Mouse (Mus musculus): ENCODE measurements around the gene Mgat1. TPM values are rescaled to one million over a fixed set of nuclear protein-coding genes. Genes with fewer than 3 reads are reported as not detected.

The Mgat1 gene
- total and polyA plus RNA-seq, 3 experiments = 67.7 to 83.2 (median 80.9) TPM

DNA sequence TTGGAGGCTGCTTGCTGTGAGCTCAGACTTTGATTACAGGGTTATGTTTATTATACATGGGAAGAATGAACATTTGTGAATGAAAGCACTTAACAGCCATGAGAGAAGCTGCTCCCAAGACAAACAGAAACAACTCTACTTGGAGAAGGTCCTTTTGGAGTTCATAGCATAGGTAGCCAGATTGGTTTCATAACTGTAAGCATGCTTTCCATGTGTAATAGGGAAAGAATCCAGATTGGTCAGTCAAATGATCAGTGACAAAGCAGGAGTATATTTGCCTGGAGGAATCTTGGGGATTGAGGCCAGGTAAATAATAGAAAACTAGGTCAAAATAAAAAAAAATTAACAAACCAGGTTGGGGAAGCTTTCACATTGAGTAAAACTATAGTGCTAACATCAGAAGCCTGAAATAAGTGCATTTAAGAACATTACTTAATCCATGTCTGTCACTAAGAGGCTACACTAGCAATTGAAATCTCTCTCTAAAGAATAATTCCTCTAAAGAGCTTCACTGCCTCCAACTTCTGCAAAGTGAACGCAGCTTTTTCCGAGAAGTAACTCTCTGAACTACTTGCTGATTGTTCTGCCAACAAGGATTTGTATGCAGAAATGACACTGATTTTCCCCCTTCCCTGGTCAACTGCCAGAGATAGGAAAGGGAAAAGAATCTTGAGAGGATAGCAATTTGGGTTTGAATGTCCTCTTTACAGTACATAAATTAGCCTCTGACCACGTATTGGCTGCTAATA is 8.4 kb upstream of the Mgat1 start:
- dilution Hi-C loops (cut with MboI; ENCODE audit: extremely low pct_ligation_motif_present, extremely low pct_unique_long_range_greater_than_20kb, low sequenced_read_pairs) = no loop called here

DNA sequence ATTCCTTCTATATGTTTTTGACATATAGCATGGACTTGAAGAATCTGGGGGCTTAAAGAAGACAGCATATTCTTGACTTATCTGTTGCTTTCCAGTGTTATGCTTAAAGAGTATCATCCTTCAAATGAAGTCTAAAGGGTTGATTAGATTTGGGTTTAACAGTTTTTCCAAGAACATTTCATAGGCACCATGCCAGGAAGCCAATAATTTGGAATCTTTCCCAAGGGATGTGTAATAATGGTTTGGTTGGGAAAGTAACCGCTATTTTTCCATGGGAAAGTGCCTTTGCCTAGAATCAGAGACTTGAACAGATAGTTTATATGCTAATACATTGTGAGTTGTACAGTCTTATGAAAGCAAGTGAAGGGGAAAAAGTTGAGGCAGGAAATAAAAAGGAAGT is 7.1 kb upstream of the Mgat1 start:
- in situ Hi-C loops (cut with MboI; ENCODE audit: low pct_ligation_motif_present, low pct_unique_long_range_greater_than_20kb, low sequenced_read_pairs) (no loop called here), dilution Hi-C loops (cut with MboI; ENCODE audit: extremely low pct_ligation_motif_present, extremely low pct_unique_long_range_greater_than_20kb, low sequenced_read_pairs) (no loop called here)
- no peak overlapping the region for H3K27ac ChIP-seq (ENCODE audit: insufficient read depth, low read depth)
- H3K4me1 ChIP-seq (ENCODE audit: control insufficient read depth in 1 of 2, insufficient read depth in 2 of 2) = peaks cover 6 to 46% of the 10 kb centered on the region in 2 experiments; a peak in 3 of 4 replicates
- no peaks in the 10 kb centered on the region for H3K9me3 ChIP-seq (replicated peaks; ENCODE audit: low read length)
- no peak for DNase-seq (ENCODE audit: extremely low read depth)
- H3K36me3 ChIP-seq (replicated peaks in 1 of 2; ENCODE audit: control insufficient read depth in 1 of 2, insufficient read depth in 1 of 2, low read length in 1 of 2) = no peaks in the 10 kb centered on the region
- no peaks in the 10 kb centered on the region for H3K27me3 ChIP-seq (replicated peaks)
- no peaks in the 10 kb centered on the region for H3K79me2 ChIP-seq (replicated peaks; ENCODE audit: control insufficient read depth, extremely low read depth, insufficient read depth, poor library complexity, severe bottlenecking)
- TF ChIP-seq UBTF (IDR thresholded peaks at IDR 0.05; ENCODE audit: low read depth, low read length) (no peak), MEF2A (IDR thresholded peaks at IDR 0.05; ENCODE audit: borderline replicate concordance, low read depth, low read length) (no peak), ELF1 (IDR thresholded peaks at IDR 0.05; ENCODE audit: low read depth, low read length) (no peak), ZNF384 (IDR thresholded peaks at IDR 0.05; ENCODE audit: low read depth, low read length) (no peak), ZC3H11A (IDR thresholded peaks at IDR 0.05; ENCODE audit: low read depth, low read length) (no peak), PAX5 (IDR thresholded peaks at IDR 0.05; ENCODE audit: low read length) (no peak), USF1 (IDR thresholded peaks at IDR 0.05; ENCODE audit: low read depth, low read length) (no peak), SIN3A (IDR thresholded peaks at IDR 0.05; ENCODE audit: low read length) (no peak), IRF4 (IDR thresholded peaks at IDR 0.05; ENCODE audit: low read depth, low read length) (no peak)
- H3K9ac ChIP-seq (ENCODE audit: insufficient read depth, low read depth) = peak overlapping the region; percentile 44; the same call in 1 of the 2 replicates
- H3K4me3 ChIP-seq (replicated peaks in 1 of 3; ENCODE audit: low read depth in 2 of 3, low read length in 2 of 3, poor library complexity in 1 of 3) = no peak overlapping the region
- no peak overlapping the region; the same call in 1 of the 2 replicates for H3K4me2 ChIP-seq (ENCODE audit: insufficient read depth, low read depth, poor library complexity, severe bottlenecking)

More for the DNA sequence above, 8.4 kb upstream of the Mgat1 start:
- in situ Hi-C loops (cut with MboI; ENCODE audit: low pct_ligation_motif_present, low pct_unique_long_range_greater_than_20kb, low sequenced_read_pairs) = no loop called here
- Histone ChIP-seq H3K9me3 (replicated peaks; ENCODE audit: low read length) (no peaks in the 10 kb centered on the region), H3K79me2 (replicated peaks; ENCODE audit: control insufficient read depth, extremely low read depth, insufficient read depth, poor library complexity, severe bottlenecking) (no peaks in the 10 kb centered on the region), H3K4me1 (ENCODE audit: control insufficient read depth in 1 of 2, insufficient read depth in 2 of 2) (peaks cover 3 to 34% of the 10 kb centered on the region in 2 experiments; a peak in 3 of 4 replicates), H3K36me3 (replicated peaks in 1 of 2; ENCODE audit: control insufficient read depth in 1 of 2, insufficient read depth in 1 of 2, low read length in 1 of 2) (no peaks in the 10 kb centered on the region), H3K27ac (ENCODE audit: insufficient read depth, low read depth) (no peak overlapping the region), H3K4me3 (replicated peaks in 1 of 3; ENCODE audit: low read depth in 2 of 3, low read length in 2 of 3, poor library complexity in 1 of 3) (no peak overlapping the region), H3K27me3 (replicated peaks) (no peaks in the 10 kb centered on the region), H3K4me2 (ENCODE audit: insufficient read depth, low read depth, poor library complexity, severe bottlenecking) (no peak overlapping the region), H3K9ac (ENCODE audit: insufficient read depth, low read depth) (no peak overlapping the region; the same call in 1 of the 2 replicates)
- TF ChIP-seq USF1 (IDR thresholded peaks at IDR 0.05; ENCODE audit: low read depth, low read length) (no peak), EP300 (IDR thresholded peaks at IDR 0.05; ENCODE audit: low read length) (peak; percentile 70)
- no peak for DNase-seq (ENCODE audit: extremely low read depth)

DNA sequence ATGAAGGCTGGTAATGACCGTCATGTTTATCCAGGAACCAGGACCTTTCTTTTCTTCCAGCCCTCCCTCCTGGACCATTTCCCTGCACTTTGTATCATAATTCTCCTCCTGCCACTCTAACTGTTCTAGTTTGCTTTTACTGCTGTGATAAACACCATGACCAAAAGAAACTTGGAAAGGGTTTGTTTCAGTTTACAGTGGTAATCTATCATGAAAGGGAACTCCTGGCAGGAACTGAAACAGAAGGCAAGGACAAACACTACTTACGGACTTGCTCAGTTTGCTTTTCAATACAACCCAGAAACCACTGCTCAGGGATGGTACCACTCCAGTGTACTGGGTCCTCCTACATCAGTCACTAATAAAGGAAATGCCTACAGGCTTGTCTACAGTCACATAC is 6.5 kb upstream of the Mgat1 start:
- peak overlapping the region; percentile 49 for H3K27ac ChIP-seq (ENCODE audit: insufficient read depth, low read depth)
- in situ Hi-C loops (cut with MboI; ENCODE audit: low pct_ligation_motif_present, low pct_unique_long_range_greater_than_20kb, low sequenced_read_pairs) = no loop called here
- peaks cover 8 to 53% of the 10 kb centered on the region in 2 experiments; a peak in 3 of 4 replicates for H3K4me1 ChIP-seq (ENCODE audit: control insufficient read depth in 1 of 2, insufficient read depth in 2 of 2)
- H3K4me2 ChIP-seq (ENCODE audit: insufficient read depth, low read depth, poor library complexity, severe bottlenecking) = peak overlapping the region; percentile 40
- DNase-seq (ENCODE audit: extremely low read depth) = no peak
- no peaks in the 10 kb centered on the region for H3K9me3 ChIP-seq (replicated peaks; ENCODE audit: low read length)
- dilution Hi-C loops (cut with MboI; ENCODE audit: extremely low pct_ligation_motif_present, extremely low pct_unique_long_range_greater_than_20kb, low sequenced_read_pairs) = no loop called here
- H3K4me3 ChIP-seq (replicated peaks in 1 of 3; ENCODE audit: low read depth in 2 of 3, low read length in 2 of 3, poor library complexity in 1 of 3) = no peak overlapping the region
- H3K9ac ChIP-seq (ENCODE audit: insufficient read depth, low read depth) = peak overlapping the region; percentile 44
- no peaks in the 10 kb centered on the region for H3K27me3 ChIP-seq (replicated peaks)
- TF ChIP-seq ETS1 (conservative IDR thresholded peaks at IDR 0.05; ENCODE audit: low read depth, low read length) = no peak
- TF ChIP-seq BHLHE40 (IDR thresholded peaks at IDR 0.05; ENCODE audit: low read depth, low read length) = no peak
- no peak for TF ChIP-seq ZNF384 (IDR thresholded peaks at IDR 0.05; ENCODE audit: low read depth, low read length)
- no peak for TF ChIP-seq MYC (IDR thresholded peaks at IDR 0.05; ENCODE audit: low read depth, low read length)
- no peak for TF ChIP-seq KAT2A (IDR thresholded peaks at IDR 0.05; ENCODE audit: insufficient replicate concordance, low read length)
- peak; percentile 71 for TF ChIP-seq TBP (conservative IDR thresholded peaks at IDR 0.05; ENCODE audit: low read depth, low read length)
- no peak for TF ChIP-seq E2F4 (IDR thresholded peaks at IDR 0.05; ENCODE audit: insufficient replicate concordance, low read depth, low read length)
- no peak for TF ChIP-seq POLR2A (IDR thresholded peaks at IDR 0.05; ENCODE audit: low read depth, low read length)
- no peak for TF ChIP-seq ZMIZ1 (IDR thresholded peaks at IDR 0.05; ENCODE audit: low read depth, low read length)
- TF ChIP-seq SMC3 (IDR thresholded peaks at IDR 0.05; ENCODE audit: low read depth, low read length) = no peak
- TF ChIP-seq HCFC1 (IDR thresholded peaks at IDR 0.05; ENCODE audit: low read depth, low read length) = no peak
- TF ChIP-seq USF1 (IDR thresholded peaks at IDR 0.05; ENCODE audit: low read depth, low read length) = no peak
- TF ChIP-seq JUN (IDR thresholded peaks at IDR 0.05; ENCODE audit: insufficient read depth, low read depth, low read length) = no peak
- TF ChIP-seq EP300 (IDR thresholded peaks at IDR 0.05; ENCODE audit: low read length) = peak; percentile 76; the same call in 1 of the 2 replicates
- TF ChIP-seq IRF4 (IDR thresholded peaks at IDR 0.05; ENCODE audit: low read depth, low read length) = peak; percentile 76
- TF ChIP-seq RAD21 (IDR thresholded peaks at IDR 0.05; ENCODE audit: low read depth, low read length) = no peak
- H3K79me2 ChIP-seq (replicated peaks; ENCODE audit: control insufficient read depth, extremely low read depth, insufficient read depth, poor library complexity, severe bottlenecking) = no peaks in the 10 kb centered on the region
- H3K36me3 ChIP-seq (replicated peaks in 1 of 2; ENCODE audit: control insufficient read depth in 1 of 2, insufficient read depth in 1 of 2, low read length in 1 of 2) = no peaks in the 10 kb centered on the region
